Mouse (Mus musculus) CH12.LX (cell line): ENCODE data around the gene Slc6a3. TPM values are rescaled to one million over a fixed set of nuclear protein-coding genes. Genes with fewer than 3 reads are reported as not detected.

Source experiments
- DNase-seq: peaks from one replicate; pipeline ENCODE4 v3.0.0-alpha.2; 2013; ENCODE audit errors: extremely low read depth
- H3K27ac ChIP-seq: 2 replicates; pipeline ENCODE4 v1.5.1; 2012; ENCODE audit warnings: low read depth, mild to moderate bottlenecking, control low read depth, moderate library complexity; ENCODE audit not compliant: insufficient read depth
- H3K27me3 ChIP-seq: replicated peaks from 2 replicates; pipeline ENCODE3; 2012; ENCODE audit warnings: inconsistent platforms
- H3K36me3 ChIP-seq, 2 experiments: replicated peaks in 1 of 2; 2 replicates each; pipeline versions ENCODE3 to v1.6.1; 2012; ENCODE audit warnings: inconsistent platforms in 1 of 2, low read length in 1 of 2, mild to moderate bottlenecking in 1 of 2, mixed read lengths in 1 of 2, moderate library complexity in 1 of 2; ENCODE audit not compliant: control insufficient read depth in 1 of 2, insufficient read depth in 1 of 2
- H3K4me1 ChIP-seq, 2 experiments: 2 replicates each; pipeline ENCODE4 v1.6.1; 2012; ENCODE audit warnings: inconsistent platforms in 1 of 2, moderate library complexity in 1 of 2; ENCODE audit not compliant: insufficient read depth in 2 of 2, control insufficient read depth in 1 of 2
- H3K4me2 ChIP-seq: 2 replicates; pipeline ENCODE4 v1.6.1; 2012; ENCODE audit warnings: low read depth, mild to moderate bottlenecking, control low read depth; ENCODE audit not compliant: poor library complexity, insufficient read depth, severe bottlenecking
- H3K4me3 ChIP-seq, 3 experiments: fragments of 150-350 bp in 1 of 3; sonication (generic) in 1 of 3; replicated peaks in 1 of 3; 2 replicates each; pipeline versions ENCODE3 to v1.5.1; 2011 to 2012; ENCODE audit warnings: low read depth in 2 of 3, low read length in 2 of 3, mild to moderate bottlenecking in 2 of 3, moderate library complexity in 2 of 3, control low read depth in 1 of 3, improper control_type of control experiment in 1 of 3, inconsistent platforms in 1 of 3, mixed read lengths in 1 of 3; ENCODE audit not compliant: poor library complexity in 1 of 3
- H3K79me2 ChIP-seq: replicated peaks from 2 replicates; pipeline ENCODE4 v1.6.1; 2012; ENCODE audit warnings: mild to moderate bottlenecking, moderate library complexity; ENCODE audit not compliant: control insufficient read depth, poor library complexity, insufficient read depth, severe bottlenecking; ENCODE audit errors: extremely low read depth
- H3K9ac ChIP-seq: 2 replicates; pipeline ENCODE4 v1.6.1; 2012; ENCODE audit warnings: low read depth, mild to moderate bottlenecking, control low read depth, moderate library complexity; ENCODE audit not compliant: insufficient read depth
- H3K9me3 ChIP-seq: replicated peaks from 2 replicates; pipeline ENCODE3; 2012; ENCODE audit warnings: low read length, inconsistent platforms, mixed read lengths
- CTCF ChIP-seq, 2 experiments: IDR thresholded peaks in 1 of 2; conservative IDR thresholded peaks in 1 of 2; 2 replicates each; pipeline ENCODE4 v1.5.1; 2011 to 2012; ENCODE audit warnings: low read depth in 2 of 2, low read length in 2 of 2, improper control_type of control experiment in 1 of 2, inconsistent platforms in 1 of 2, mild to moderate bottlenecking in 1 of 2, moderate library complexity in 1 of 2
- ELF1 ChIP-seq: IDR thresholded peaks from 2 replicates; pipeline ENCODE4 v1.6.1; 2014; ENCODE audit warnings: low read depth, mild to moderate bottlenecking, inconsistent platforms, low read length, improper control_type of control experiment
- ETS1 ChIP-seq: conservative IDR thresholded peaks from 2 replicates; pipeline ENCODE4 v1.6.1; 2012; ENCODE audit warnings: low read depth, mild to moderate bottlenecking, inconsistent platforms, low read length, improper control_type of control experiment, moderate library complexity
- GABPA ChIP-seq: IDR thresholded peaks from 2 replicates; pipeline ENCODE4 v1.6.1; 2012; ENCODE audit warnings: low read depth, low read length, improper control_type of control experiment, inconsistent platforms; ENCODE audit not compliant: insufficient replicate concordance
- IRF4 ChIP-seq: IDR thresholded peaks from 2 replicates; pipeline ENCODE4 v1.6.1; 2014; ENCODE audit warnings: low read depth, mild to moderate bottlenecking, inconsistent platforms, low read length, improper control_type of control experiment
- JUN ChIP-seq: IDR thresholded peaks from 2 replicates; pipeline ENCODE4 v1.6.1; 2011; ENCODE audit warnings: low read depth, mild to moderate bottlenecking, low read length, improper control_type of control experiment, moderate library complexity; ENCODE audit not compliant: insufficient read depth
- JUND ChIP-seq: conservative IDR thresholded peaks from 2 replicates; pipeline ENCODE4 v1.6.1; 2011; ENCODE audit warnings: low read depth, low read length, improper control_type of control experiment
- MAFK ChIP-seq: IDR thresholded peaks from 2 replicates; pipeline ENCODE4 v1.6.1; 2011; ENCODE audit warnings: low read length, improper control_type of control experiment; ENCODE audit not compliant: insufficient replicate concordance
- MYC ChIP-seq: IDR thresholded peaks from 2 replicates; pipeline ENCODE4 v1.6.1; 2011; ENCODE audit warnings: low read depth, mild to moderate bottlenecking, improper control_type of control experiment, low read length
- RAD21 ChIP-seq: IDR thresholded peaks from 2 replicates; pipeline ENCODE4 v1.6.1; 2011; ENCODE audit warnings: low read depth, mild to moderate bottlenecking, low read length, improper control_type of control experiment, moderate library complexity
- SMC3 ChIP-seq: IDR thresholded peaks from 2 replicates; pipeline ENCODE4 v1.6.1; 2011; ENCODE audit warnings: low read depth, low read length, improper control_type of control experiment
- USF1 ChIP-seq: IDR thresholded peaks from 2 replicates; pipeline ENCODE4 v1.6.1; 2014; ENCODE audit warnings: low read depth, mild to moderate bottlenecking, inconsistent platforms, low read length, improper control_type of control experiment
- USF2 ChIP-seq: conservative IDR thresholded peaks from 2 replicates; pipeline ENCODE4 v1.6.1; 2011; ENCODE audit warnings: low read depth, low read length, improper control_type of control experiment
- ZC3H11A ChIP-seq: IDR thresholded peaks from 2 replicates; pipeline ENCODE4 v1.6.1; 2012; ENCODE audit warnings: low read depth, mild to moderate bottlenecking, inconsistent platforms, low read length, improper control_type of control experiment
- ZKSCAN1 ChIP-seq: IDR thresholded peaks from 2 replicates; pipeline ENCODE4 v1.6.1; 2012; ENCODE audit warnings: low read depth, inconsistent platforms, low read length, improper control_type of control experiment, borderline replicate concordance
- dilution Hi-C: fragments of 300-500 bp; cut with MboI; formaldehyde crosslinking; loops from 2 replicates; pipeline ENCODE4 v1.14.3; 2020; ENCODE audit warnings: low sequenced_read_pairs; ENCODE audit not compliant: extremely low pct_unique_long_range_greater_than_20kb, extremely low pct_ligation_motif_present
- in situ Hi-C: fragments of 300-500 bp; cut with MboI; formaldehyde crosslinking; loops from 3 replicates; pipeline ENCODE4 v1.14.3; 2019; ENCODE audit warnings: low sequenced_read_pairs, low pct_ligation_motif_present, low pct_unique_long_range_greater_than_20kb, mixed read lengths
- polyA plus RNA-seq: library from polyadenylated mRNA; unstranded; fragments of >175 nt; gene quantifications from 2 replicates; pipeline ENCODE4 v1.2.1, GENCODE M21; 2012; ENCODE audit warnings: low read depth; ENCODE audit not compliant: insufficient read length
- total RNA-seq, 2 experiments: library from RNA; depleted of rRNA; stranded (reverse); fragments of 300-350 nt in 1 of 2; fragments of >200 nt in 1 of 2; gene quantifications; 2 replicates each; pipeline ENCODE4 v1.2.3; 2012 to 2014

Slc6a3 gene
- total and polyA plus RNA-seq, 3 experiments, result not detected

DNA sequence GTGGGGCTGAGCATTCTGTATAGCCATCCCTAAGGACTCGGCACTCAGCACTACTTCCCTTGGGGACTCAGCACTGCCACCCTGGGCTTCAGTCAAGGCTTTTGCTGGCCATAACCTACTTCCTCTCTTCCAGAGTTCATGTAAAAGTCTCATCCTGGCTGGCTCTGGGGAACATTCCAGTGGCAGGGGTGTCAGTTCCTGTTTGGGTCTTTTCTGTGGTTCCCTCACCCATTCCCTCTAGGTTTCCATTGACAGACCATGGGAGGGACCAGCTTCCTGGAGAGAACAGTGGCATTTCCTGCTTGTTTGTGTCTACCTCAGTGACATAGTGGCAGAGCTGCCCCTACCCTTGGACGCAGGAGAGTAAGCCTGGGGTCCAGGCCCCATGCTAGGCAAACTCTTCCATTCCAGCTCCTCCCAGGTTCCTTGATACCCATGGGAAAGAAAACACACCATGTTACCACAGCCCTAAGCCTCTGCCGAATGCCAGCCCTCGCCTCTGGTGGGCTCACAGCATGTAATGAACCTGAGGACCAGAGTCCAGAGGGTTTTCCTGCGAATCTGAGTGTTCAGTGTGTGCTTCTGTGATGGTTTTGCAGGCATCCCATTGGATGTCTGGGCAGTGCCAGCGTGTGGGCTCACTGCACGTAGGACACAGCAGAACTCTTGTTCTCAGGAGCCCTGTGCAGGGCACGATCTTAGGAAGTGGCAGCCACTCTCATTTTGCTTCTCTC, 27.6 kb upstream of the Slc6a3 start:
- H3K9ac ChIP-seq, result no peak overlapping the region
- peaks cover 28 to 89% of the 10 kb centered on the region in 2 experiments for H3K36me3 ChIP-seq
- no peaks in the 10 kb centered on the region for H3K79me2 ChIP-seq
- H3K9me3 ChIP-seq, result no peaks in the 10 kb centered on the region
- H3K27me3 ChIP-seq, result no peaks in the 10 kb centered on the region
- no peak for DNase-seq
- in situ Hi-C loops (loop anchor here (5.0 kb wide), 1 partner anchor 77 kb away; no protein-coding TSS in a partner anchor), dilution Hi-C loops (no loop called here)
- no peak overlapping the region for H3K4me2 ChIP-seq
- no peak overlapping the region for H3K27ac ChIP-seq
- no peak for TF ChIP-seq USF1
- TF ChIP-seq ETS1, result no peak
- TF ChIP-seq JUN, result no peak
- no peak for TF ChIP-seq ZKSCAN1
- no peak for TF ChIP-seq ELF1
- TF ChIP-seq USF2, result no peak
- TF ChIP-seq JUND, result no peak
- no peak for TF ChIP-seq GABPA
- no peaks in the 10 kb centered on the region for H3K4me1 ChIP-seq
- no peak overlapping the region for H3K4me3 ChIP-seq

DNA sequence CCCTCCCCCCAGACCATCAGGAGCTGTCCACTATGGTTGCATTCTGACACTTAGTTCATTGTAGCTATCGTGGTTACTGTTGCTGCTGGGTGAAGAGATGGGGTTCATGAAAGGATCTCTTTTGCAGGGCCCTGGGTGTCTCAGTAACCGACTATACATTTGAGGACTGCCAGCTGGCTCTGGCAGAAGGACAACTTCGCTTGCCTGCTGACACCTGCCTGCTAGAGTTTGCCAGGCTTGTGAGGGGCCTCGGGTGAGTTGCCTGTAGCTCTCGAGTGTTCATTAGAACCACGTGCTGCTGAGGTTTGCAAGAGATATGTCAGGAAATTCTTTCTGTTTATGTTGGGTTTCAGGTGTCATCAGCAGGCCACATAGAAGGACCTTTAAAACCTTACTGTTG, 26.7 kb upstream of the Slc6a3 start:
- Histone ChIP-seq H3K4me3 (no peak overlapping the region), H3K4me1 (no peaks in the 10 kb centered on the region), H3K9ac (no peak overlapping the region), H3K79me2 (no peaks in the 10 kb centered on the region), H3K27me3 (no peaks in the 10 kb centered on the region), H3K9me3 (no peaks in the 10 kb centered on the region), H3K4me2 (no peak overlapping the region), H3K36me3 (peaks cover 36 to 93% of the 10 kb centered on the region in 2 experiments), H3K27ac (no peak overlapping the region)
- DNase-seq, result no peak
- dilution Hi-C loops, result no loop called here
- TF ChIP-seq ELF1, result no peak
- in situ Hi-C loops, result loop anchor here (5.0 to 10.0 kb wide), 2 partner anchors 78 to 115 kb away; partner anchors contain the start of gene Tert

DNA sequence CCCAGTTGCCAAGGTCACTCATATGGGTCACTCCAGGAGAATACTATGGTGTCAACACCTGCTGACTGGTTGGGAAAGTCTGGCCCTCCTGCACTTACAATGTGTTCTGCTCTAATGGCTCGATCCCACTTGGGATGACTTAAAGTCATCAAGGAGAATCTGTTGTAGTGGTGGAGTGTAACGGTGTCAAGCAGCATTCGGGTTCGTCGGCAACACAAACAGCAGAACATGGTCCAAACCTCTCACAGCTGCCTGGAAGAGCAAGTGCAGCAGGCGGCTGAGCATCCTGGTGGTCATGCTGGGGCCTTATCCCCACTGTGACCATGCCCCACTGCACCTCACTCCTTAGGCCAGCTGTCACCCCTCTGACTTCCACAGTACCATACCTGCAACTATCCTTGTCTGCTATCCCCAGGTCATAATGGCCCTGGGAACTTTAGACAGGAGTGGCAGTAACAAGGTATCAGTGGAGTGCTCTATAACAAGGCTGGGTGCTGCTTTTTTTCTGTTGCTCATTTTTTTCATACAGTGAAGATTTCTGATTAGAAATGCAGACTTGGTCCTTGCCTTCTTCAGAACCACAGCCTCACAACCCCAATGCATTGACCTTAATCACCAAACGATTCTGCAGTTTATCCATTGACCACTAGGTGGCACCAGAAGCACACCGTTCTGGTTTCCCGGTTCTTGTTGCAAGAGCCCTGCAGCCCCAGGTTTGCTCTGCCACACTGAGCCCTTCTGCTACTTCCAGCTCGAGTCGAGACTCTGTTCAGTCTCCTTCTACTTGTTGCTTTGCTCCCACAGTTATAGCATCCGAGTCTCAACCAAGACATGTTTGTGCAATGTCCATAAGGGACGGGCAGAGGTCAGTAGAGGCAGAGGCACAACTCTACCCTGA, 23.5 kb upstream of the Slc6a3 start:
- TF ChIP-seq RAD21 (peak; percentile 92), ZKSCAN1 (no peak), CTCF (conservative IDR thresholded peaks at IDR 0.05 in 1 of 2, IDR thresholded peaks at IDR 0.05 in 1 of 2; ENCODE audit: low read depth in 2 of 2, low read length in 2 of 2) (peak; percentile 84 to 90), MYC (no peak), ZC3H11A (0 out of 2 replicates have a peak, but pooled peaks have one; percentile 15), IRF4 (peak; percentile 47), MAFK (no peak), SMC3 (peak; percentile 76)
- TF ChIP-seq, all 38 proteins: peak for 5
- H3K9me3 ChIP-seq, result no peaks in the 10 kb centered on the region
- peak; percentile 78 for DNase-seq
- no peaks in the 10 kb centered on the region for H3K27me3 ChIP-seq
- in situ Hi-C loops (loop anchor here (10.0 kb wide), 1 partner anchor 112 kb away; the partner anchor contains the start of gene Tert), dilution Hi-C loops (no loop called here)
- no peak overlapping the region for H3K4me2 ChIP-seq
- H3K9ac ChIP-seq, result no peak overlapping the region
- no peak overlapping the region for H3K4me3 ChIP-seq
- H3K79me2 ChIP-seq, result no peaks in the 10 kb centered on the region
- no peaks in the 10 kb centered on the region for H3K4me1 ChIP-seq
- H3K27ac ChIP-seq, result no peak overlapping the region
- peaks cover 37 to 85% of the 10 kb centered on the region in 2 experiments for H3K36me3 ChIP-seq
